Mouse (Mus musculus): Measurements from ENCODE around the gene Baiap3. TPM values are rescaled to one million over a fixed set of nuclear protein-coding genes. Genes with fewer than 3 reads are reported as not detected.
A peak's percentile ranks its signal among the peaks of the same experiment; 100 is the strongest.
"Not testable (repeated sequence)": the region's sequence is repeated elsewhere in the genome, so short reads cannot be mapped to it uniquely, and the experiment has no call there.

Gene Baiap3
- polyA plus RNA-seq, 1 experiment: 23.8 TPM

- Histone ChIP-seq H3K4me1 (ENCODE audit: control insufficient read depth, insufficient read depth, low read length) (peaks cover 4% of the 10 kb centered on the region; the same call in 1 of the 2 replicates), H3K4me3 (replicated peaks; ENCODE audit: extremely low read depth, low read depth, low read length) (no peak overlapping the region)
- no peak for TF ChIP-seq CTCF (IDR thresholded peaks at IDR 0.05; ENCODE audit: insufficient read depth, low read length)
- no peak for TF ChIP-seq POLR2A (IDR thresholded peaks at IDR 0.05; ENCODE audit: borderline replicate concordance, extremely low read depth, low read depth, low read length)
- DNase-seq: no peak
- WGBS: 85% methylated on average over 5 of the region's 5 CpGs
Observed at GRCm38 (mm10) chr17:25227991-25228390, 28.2 kb downstream of the Baiap3 start.

- Histone ChIP-seq H3K4me3 (replicated peaks; ENCODE audit: extremely low read depth, low read depth, low read length) (no peak overlapping the region), H3K4me1 (ENCODE audit: control insufficient read depth, insufficient read depth, low read length) (peaks cover 11% of the 10 kb centered on the region)
- no peak for DNase-seq
- TF ChIP-seq POLR2A (IDR thresholded peaks at IDR 0.05; ENCODE audit: borderline replicate concordance, extremely low read depth, low read depth, low read length): no peak
- TF ChIP-seq CTCF (IDR thresholded peaks at IDR 0.05; ENCODE audit: insufficient read depth, low read length): no peak
- WGBS: 86% methylated on average over 4 of the region's 4 CpGs
Observed at GRCm38 (mm10) chr17:25225659-25226058, 30.5 kb downstream of the Baiap3 start.

GRCm38 (mm10) chr17:25224586-25225222 is 31.5 kb downstream of the Baiap3 start:
- TF ChIP-seq POLR2A (IDR thresholded peaks at IDR 0.05; ENCODE audit: borderline replicate concordance, extremely low read depth, low read depth, low read length): no peak
- no peak for TF ChIP-seq CTCF (IDR thresholded peaks at IDR 0.05; ENCODE audit: insufficient read depth, low read length)
- H3K4me3 ChIP-seq (replicated peaks; ENCODE audit: extremely low read depth, low read depth, low read length): no peak overlapping the region
- 89% methylated on average over 7 of the region's 7 CpGs for WGBS
- peaks cover 11% of the 10 kb centered on the region for H3K4me1 ChIP-seq (ENCODE audit: control insufficient read depth, insufficient read depth, low read length)
- no peak for DNase-seq

- peaks cover 11% of the 10 kb centered on the region for H3K4me1 ChIP-seq (ENCODE audit: control insufficient read depth, insufficient read depth, low read length)
- no peak overlapping the region for H3K4me3 ChIP-seq (replicated peaks; ENCODE audit: extremely low read depth, low read depth, low read length)
- TF ChIP-seq POLR2A (IDR thresholded peaks at IDR 0.05; ENCODE audit: borderline replicate concordance, extremely low read depth, low read depth, low read length) (no peak), CTCF (IDR thresholded peaks at IDR 0.05; ENCODE audit: insufficient read depth, low read length) (no peak)
- DNase-seq: no peak
- WGBS: 52% methylated on average over 6 of the region's 6 CpGs
Observed at GRCm38 (mm10) chr17:25222951-25223601, 33.1 kb downstream of the Baiap3 start.

- peak; percentile 18 for DNase-seq
- H3K4me1 ChIP-seq (ENCODE audit: control insufficient read depth, insufficient read depth, low read length): peaks cover 11% of the 10 kb centered on the region
- H3K4me3 ChIP-seq (replicated peaks; ENCODE audit: extremely low read depth, low read depth, low read length): not testable (repeated sequence)
- WGBS: 29% methylated on average over 17 of the region's 28 CpGs
Observed at GRCm38 (mm10) chr17:25222504-25222940, 33.6 kb downstream of the Baiap3 start.

GRCm38 (mm10) chr17:25221821-25222503 is 34.2 kb downstream of the Baiap3 start:
- no peak for TF ChIP-seq POLR2A (IDR thresholded peaks at IDR 0.05; ENCODE audit: borderline replicate concordance, extremely low read depth, low read depth, low read length)
- no peak for TF ChIP-seq CTCF (IDR thresholded peaks at IDR 0.05; ENCODE audit: insufficient read depth, low read length)

GRCm38 (mm10) chr17:25220746-25221145 is 35.4 kb downstream of the Baiap3 start:
- WGBS: 71% methylated on average over 1 of the region's 1 CpGs
- no peak for TF ChIP-seq POLR2A (IDR thresholded peaks at IDR 0.05; ENCODE audit: borderline replicate concordance, extremely low read depth, low read depth, low read length)
- TF ChIP-seq CTCF (IDR thresholded peaks at IDR 0.05; ENCODE audit: insufficient read depth, low read length): no peak
- H3K4me1 ChIP-seq (ENCODE audit: control insufficient read depth, insufficient read depth, low read length): peaks cover 11% of the 10 kb centered on the region
- no peak overlapping the region for H3K4me3 ChIP-seq (replicated peaks; ENCODE audit: extremely low read depth, low read depth, low read length)
- DNase-seq: no peak

More at GRCm38 (mm10) chr17:25221821-25222503, 34.2 kb downstream of the Baiap3 start:
- DNase-seq: peak; percentile 56
- Histone ChIP-seq H3K4me1 (ENCODE audit: control insufficient read depth, insufficient read depth, low read length) (peaks cover 11% of the 10 kb centered on the region), H3K4me3 (replicated peaks; ENCODE audit: extremely low read depth, low read depth, low read length) (peak overlapping the region; percentile 52)
- WGBS: 11% methylated on average over 21 of the region's 30 CpGs

- Histone ChIP-seq H3K4me3 (replicated peaks; ENCODE audit: extremely low read depth, low read depth, low read length) (no peak overlapping the region), H3K4me1 (ENCODE audit: control insufficient read depth, insufficient read depth, low read length) (peaks cover 11% of the 10 kb centered on the region)
- TF ChIP-seq CTCF (IDR thresholded peaks at IDR 0.05; ENCODE audit: insufficient read depth, low read length) (no peak), POLR2A (IDR thresholded peaks at IDR 0.05; ENCODE audit: borderline replicate concordance, extremely low read depth, low read depth, low read length) (no peak)
- no peak for DNase-seq
- WGBS: 88% methylated on average over 15 of the region's 15 CpGs
Observed at GRCm38 (mm10) chr17:25219492-25220295, 36.5 kb downstream of the Baiap3 start.

GRCm38 (mm10) chr17:25218967-25219366 is 37.2 kb downstream of the Baiap3 start:
- no peak for TF ChIP-seq CTCF (IDR thresholded peaks at IDR 0.05; ENCODE audit: insufficient read depth, low read length)
- TF ChIP-seq POLR2A (IDR thresholded peaks at IDR 0.05; ENCODE audit: borderline replicate concordance, extremely low read depth, low read depth, low read length): no peak
- no peak overlapping the region for H3K4me3 ChIP-seq (replicated peaks; ENCODE audit: extremely low read depth, low read depth, low read length)
- 91% methylated on average over 9 of the region's 9 CpGs for whole genome bisulfite sequencing
- DNase-seq: no peak
- peaks cover 11% of the 10 kb centered on the region for H3K4me1 ChIP-seq (ENCODE audit: control insufficient read depth, insufficient read depth, low read length)

Data from lung, adult 2 months (tissue).